Mouse (Mus musculus) cerebellum, adult 11-12 months (tissue): ENCODE results near the gene Vps35l.

Source experiments
- DNase-seq: peaks from one replicate; pipeline ENCODE4 v3.0.0; 2022

Gene Vps35l

GRCm38 (mm10) chr7:118738730-118739129, 1.3 kb upstream of the Vps35l start:
- DNase-seq: no peak

DNA sequence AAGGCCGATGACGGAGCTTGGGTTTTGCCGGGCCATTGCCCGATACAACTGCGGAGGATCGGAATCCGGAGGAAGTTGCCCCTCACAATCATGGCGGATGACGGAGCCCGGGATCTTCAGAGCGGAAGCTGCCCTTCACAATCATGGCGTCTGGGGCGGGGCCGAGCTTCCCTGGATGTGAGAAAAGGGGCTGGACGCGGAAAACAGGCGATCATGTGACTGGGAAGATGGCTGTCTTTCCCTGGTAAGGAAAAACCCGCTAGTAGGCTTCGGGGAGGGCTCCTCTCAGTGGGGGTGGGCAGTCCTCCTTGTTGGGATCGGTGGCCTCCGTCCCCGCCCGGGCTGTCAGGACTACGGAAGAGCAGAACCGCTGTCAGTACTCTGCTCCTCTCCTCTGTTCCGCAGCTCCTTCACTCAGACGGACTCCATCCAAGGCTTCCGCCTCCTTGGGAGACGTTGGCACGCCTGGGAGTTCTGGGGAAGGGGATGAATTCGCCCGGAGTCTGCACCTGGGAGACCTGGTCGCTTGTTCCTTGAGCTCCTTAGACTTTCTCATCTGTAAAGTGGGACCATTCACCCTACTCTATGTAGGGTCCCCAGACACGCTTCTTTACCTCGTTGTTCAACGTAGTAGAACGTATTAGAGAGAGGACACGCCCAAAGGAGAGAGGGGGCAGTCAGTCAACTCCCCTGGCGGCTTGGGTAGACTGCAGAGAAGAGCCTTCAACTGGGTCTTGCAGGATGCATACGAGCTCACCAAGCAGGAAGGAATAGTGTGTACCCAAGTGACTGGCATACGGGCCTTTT, 709 bp downstream of the Vps35l start:
- DNase-seq: peak; percentile 95

- no peak for DNase-seq
These were observed 2.3 kb downstream of the Vps35l start for GRCm38 (mm10) chr7:118742278-118742677.

DNA sequence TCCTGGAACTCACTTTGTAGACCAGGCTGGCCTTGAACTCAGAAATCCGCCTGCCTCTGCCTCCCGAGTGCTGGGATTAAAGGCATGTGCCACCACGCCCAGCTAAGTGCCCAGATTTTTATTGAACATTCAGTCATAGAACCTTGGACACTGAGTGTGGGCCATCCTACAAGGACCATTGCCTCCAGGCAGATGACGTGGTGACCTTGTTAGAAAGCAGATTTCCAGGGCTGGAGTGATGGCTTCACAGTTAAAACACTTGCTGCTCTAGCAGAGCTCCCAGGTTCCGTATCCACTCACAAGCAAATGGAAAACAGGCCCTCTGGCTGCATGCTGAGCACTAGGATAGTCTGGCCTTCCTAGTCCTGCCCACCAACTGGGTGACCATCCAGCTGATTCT, 4.7 kb downstream of the Vps35l start:
- DNase-seq: no peak

- no peak for DNase-seq
These were observed 8.1 kb downstream of the Vps35l start for GRCm38 (mm10) chr7:118747891-118748672.

GRCm38 (mm10) chr7:118749706-118750105, 9.7 kb downstream of the Vps35l start:
- DNase-seq: no peak

DNA sequence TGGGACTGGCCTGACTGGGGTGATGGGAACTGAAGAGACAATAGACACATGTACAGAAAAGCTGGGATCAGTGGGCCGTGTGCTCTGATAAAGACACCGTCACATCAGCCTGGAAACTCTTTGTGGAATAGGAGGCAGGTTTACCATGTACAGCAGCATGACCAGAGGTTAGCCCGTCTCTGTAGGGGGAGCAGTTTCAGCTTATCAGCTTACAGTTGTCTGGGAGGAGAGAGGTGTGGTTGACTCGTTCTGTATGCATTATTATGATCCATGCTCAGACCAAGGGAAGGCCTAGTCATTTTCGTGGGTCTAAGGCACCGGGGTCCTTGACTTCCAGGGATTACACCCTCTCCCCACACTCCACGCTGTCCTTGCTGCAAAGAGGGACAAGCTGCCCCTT, 11.6 kb downstream of the Vps35l start:
- no peak for DNase-seq

GRCm38 (mm10) chr7:118755756-118756155, 15.7 kb downstream of the Vps35l start:
- DNase-seq: no peak

DNA sequence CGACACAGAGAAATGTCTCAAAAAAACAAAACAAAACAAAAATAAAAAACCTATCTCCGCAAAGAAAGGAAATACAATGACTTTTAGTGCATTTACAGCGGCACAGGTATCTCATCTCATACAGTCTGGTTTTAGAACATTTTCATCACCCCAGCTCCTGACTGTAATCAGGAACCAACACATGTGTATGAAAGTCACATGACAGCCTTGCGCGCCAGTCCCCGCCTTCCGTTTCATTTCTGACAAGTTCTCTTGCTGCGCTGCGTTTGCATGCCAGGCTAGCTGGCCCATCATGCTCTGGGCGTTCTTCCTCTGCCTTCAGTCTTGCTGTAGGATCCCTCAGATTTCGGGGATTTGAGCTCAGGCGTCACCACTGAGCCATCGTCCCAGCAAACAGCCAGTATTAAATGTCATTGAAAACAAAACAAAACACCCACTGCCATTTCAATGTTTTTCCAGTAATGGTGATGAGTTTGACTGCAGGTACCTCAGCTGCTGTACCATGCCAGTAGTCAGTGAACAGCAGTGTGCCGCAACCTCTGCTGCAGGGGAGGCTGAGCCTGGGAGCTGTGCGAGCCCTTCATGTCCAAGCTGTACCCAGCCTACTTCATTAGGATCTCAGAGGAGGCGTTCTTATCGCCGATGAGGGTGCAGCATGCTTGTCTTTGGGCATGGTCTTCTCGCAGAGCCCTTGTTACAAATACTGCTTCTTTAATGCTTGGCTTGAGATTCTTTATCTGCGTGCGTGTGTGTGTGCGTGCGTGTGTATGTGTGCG, 16.7 kb downstream of the Vps35l start:
- no peak for DNase-seq

DNA sequence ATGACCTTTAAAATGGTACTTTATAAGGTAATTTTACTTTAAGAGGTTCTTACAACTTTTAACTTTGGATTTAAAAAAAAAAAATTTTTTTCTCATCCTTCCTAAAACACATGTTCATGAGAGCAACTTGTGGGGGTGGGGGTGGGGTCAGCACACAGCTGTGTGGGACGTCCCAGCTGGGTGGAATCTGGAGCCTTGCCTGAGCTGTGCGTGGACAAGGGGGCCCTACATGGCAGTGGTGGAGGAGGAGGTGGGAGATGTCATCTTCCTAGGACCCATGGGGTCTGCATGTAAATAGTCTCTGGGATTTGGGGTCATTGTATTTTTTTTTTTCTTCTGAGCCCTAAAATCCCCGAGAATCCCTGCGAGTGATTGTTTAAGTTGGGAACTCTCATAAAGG, 18.3 kb downstream of the Vps35l start:
- DNase-seq: no peak

- DNase-seq: no peak
These were observed 19.3 kb downstream of the Vps35l start for GRCm38 (mm10) chr7:118759372-118759771.

DNA sequence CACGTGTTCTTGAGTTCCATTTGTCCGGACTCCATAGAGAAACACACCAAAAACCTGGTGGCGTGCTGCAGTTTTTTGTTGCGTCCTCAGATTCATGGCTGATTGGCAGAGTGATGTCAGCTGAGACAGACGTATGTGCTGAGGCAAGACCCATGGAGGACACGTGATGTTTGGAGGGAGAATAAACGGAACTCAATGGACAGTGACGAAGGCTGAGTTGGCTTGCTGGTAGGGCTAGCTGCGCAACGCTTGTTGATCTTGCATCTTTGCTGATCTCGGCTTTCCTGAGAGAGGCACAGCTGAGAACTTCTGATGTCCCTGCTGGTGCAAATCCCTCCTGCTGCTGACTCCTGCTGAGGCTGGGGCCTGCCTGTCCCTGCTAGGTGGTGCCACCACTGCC, 23.9 kb downstream of the Vps35l start:
- DNase-seq: no peak

DNA sequence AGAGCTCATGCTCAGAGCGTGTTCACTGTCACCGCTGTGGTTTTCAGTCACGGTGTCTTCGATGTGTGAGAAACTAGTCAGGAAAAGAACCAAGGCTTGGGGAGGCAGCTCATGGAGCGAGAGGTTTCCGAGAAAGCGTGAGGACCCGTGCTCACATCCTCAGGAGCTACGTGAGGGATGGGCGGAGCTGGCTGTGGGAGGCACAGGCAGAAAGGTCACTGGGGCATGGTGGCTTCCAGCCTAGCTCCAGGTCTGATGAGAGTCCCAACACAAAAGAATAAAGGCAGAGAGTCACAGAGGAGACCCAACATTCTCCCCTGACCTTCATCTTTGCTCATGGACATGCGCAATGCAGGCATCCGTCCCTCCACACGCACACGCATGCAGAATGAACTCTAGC, 24.7 kb downstream of the Vps35l start:
- no peak for DNase-seq

DNA sequence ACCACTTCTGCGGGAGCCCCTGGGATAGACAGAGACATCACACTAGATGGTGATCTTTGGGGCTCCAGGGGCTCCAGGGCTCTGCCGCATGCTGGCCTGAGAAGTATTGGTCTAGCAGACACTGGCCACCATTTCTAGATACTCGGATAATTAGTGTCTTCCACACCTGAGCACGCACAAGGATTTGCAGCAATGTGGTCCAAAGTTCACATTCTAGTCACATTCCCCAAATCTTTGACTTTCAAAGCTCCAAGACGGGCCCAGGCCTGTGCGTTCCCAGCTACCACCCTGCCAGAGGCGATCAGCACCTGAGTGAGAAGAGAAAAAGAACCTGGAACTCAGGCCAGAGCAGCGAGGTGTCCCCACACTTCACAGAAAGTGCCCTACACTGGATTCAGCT, 25.6 kb downstream of the Vps35l start:
- peak; percentile 41 for DNase-seq

DNA sequence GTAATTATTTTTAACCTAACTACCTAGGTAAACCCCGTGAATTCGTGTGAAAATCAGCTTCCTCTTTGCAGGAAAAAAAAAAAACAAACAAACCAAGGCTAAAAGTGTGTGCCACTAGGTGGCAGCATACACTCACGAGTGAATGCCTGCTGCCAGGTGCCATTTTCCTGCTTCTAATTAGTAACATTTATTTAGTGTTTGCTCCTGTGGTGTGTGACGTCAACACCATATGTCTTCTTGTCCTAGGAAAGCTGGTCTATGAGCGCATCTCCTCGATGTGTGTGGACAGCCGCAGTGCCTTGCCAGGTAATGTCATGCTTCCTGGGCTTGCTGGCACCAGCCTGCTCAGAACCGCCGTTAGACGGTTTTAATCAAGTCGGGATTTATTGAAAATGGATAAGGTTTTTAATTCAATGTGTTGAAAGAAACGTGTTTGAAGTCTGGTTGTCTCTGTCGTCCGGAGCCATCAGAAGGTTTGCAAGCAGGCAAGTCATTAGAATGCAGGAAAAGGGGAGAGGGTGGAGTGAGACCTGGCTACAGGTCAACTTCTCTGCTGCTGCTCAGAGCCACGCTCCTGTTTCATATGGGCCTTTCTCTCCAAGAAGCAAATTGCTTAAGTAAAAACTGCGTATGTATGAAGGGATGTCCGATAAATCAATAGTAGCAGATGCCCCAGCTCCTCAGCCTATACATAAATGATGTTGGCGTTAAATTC, 26.2 kb downstream of the Vps35l start:
- DNase-seq: peak; percentile 95

- peak; percentile 56 for DNase-seq
These were observed 26.8 kb downstream of the Vps35l start for GRCm38 (mm10) chr7:118766834-118767224.

DNA sequence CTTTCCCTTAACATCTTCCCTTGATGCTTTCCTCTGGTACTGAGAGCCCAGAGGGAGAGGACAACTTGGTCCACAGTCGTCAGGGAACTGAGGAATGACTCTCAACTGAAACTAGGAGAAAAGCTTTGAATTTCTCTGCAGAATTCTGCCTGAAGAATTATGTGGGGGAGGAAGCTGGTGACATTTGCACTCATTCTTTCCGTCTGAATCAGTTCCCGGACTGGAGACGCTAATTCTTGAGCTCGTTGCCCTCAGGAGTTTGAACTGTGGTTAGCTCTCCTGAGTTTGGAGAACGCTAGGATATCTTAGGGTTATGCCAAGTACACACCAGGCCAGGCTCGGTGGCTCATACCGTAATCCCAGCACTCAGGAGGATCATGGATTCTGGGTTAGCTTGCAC, 29.2 kb downstream of the Vps35l start:
- DNase-seq: no peak

GRCm38 (mm10) chr7:118769655-118770054, 29.6 kb downstream of the Vps35l start:
- no peak for DNase-seq

DNA sequence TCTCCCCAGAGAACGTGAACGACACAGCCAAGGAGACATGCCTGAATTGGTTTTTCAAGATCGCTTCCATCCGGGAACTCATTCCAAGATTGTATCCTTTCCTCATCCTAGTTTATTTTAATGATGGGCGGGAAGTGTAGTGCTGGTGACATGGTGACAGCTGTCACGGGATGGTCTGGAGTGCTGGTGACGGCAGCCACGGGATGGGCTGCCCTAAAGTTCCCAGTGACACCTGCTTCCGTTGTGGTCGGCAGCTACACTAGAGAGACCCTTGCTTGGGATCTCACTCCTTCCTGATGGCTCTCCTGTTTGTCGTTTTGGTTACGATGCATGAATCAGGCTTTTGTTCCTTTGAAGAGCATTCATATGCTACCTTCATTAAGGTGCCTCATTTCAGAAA, 33.0 kb downstream of the Vps35l start:
- no peak for DNase-seq

DNA sequence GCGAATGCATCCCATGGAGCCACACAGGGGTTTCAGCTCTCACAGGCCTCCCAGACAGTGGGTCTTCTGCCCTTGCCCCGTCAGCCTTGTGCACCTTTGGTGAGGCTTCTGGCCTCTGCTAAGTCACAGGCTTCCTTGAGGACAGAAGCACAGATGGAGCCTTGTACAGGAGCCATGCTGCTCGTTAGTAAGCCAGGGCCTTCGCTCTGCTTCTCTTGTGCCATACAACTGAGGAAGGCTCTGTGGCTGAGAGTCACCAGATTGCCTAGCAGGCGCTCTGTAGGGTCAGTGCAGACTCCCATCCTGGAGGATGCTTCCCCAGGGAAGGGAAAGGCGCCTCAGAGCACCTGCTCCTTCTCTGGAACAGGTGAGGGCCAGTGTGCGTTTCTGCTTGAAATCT, 36.0 kb downstream of the Vps35l start:
- DNase-seq: no peak

GRCm38 (mm10) chr7:118776491-118776890, 36.5 kb downstream of the Vps35l start:
- no peak for DNase-seq

GRCm38 (mm10) chr7:118777598-118778394, 37.8 kb downstream of the Vps35l start:
- DNase-seq: peak; percentile 69
